Mouse (Mus musculus): ENCODE data around the gene Rsph6a.
"Not testable (repeated sequence)": the region's sequence is repeated elsewhere in the genome, so short reads cannot be mapped to it uniquely, and the experiment has no call there.

Rsph6a gene

DNA sequence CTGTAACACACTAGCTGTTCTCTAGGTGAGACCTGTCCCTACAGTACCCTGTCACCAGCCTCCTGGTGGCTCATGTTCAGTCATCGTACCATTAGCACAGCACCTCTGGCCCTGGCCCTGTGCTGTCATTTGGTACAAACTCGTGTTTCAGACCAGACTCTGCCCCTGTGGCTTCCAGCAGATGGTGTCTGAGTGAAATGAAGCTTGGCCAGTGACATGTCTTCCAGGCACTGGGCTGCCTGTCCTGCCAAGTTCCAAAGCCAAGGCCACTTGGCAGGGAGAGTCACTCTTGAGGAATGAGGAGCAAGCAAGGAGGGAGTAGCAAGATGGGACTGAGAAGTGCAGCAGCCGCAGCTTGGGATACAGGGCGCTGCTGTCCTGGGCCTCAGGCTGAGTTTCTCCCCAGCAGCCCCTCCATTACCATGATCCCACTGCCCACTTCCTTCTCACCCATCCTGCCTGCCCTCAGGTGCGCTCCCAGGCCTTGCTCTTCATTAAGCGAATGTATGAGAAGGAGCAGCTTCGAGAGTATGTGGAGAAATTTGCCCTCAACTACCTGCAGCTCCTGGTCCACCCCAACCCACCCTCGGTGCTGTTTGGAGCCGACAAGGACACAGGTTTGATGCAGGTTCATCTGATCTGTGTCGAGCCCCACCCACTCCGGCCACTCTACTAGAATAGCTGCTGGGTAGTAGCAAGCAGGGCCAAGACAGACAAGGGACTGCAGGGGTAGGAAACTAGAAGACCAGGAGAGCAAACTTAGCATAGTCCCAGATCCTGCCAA is 8.0 kb upstream of the Rsph6a start:
- no peak for DNase-seq (ENCODE audit: low read depth in 2 of 2, low spot score in 2 of 2)

DNA sequence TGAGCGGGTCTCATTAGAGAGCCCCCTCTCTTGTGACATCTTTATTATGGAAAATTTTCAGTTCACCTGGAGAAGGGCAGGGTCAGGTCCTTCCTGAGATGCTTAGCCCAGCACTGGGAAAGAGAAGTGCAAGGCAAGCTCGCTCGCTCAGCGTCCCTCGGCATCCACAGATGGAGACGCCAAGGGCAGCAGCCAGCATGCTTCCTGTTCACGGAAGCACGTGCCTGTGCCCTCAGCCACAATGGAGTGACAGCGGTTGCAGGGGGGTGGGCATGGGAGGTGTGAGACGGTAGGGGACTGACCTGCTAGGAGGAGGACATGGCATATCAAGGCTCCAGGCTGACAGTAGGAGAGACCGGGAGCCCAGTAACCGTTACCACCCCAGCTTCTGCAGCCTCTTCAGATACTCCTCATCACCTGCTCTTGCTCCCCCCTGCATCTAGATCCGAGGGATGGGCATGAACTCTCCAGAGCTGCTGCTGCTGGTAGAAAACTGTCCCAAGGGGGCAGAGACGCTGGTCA is 6.4 kb upstream of the Rsph6a start:
- no peak for DNase-seq (ENCODE audit: low read depth in 2 of 2, low spot score in 2 of 2)

DNA sequence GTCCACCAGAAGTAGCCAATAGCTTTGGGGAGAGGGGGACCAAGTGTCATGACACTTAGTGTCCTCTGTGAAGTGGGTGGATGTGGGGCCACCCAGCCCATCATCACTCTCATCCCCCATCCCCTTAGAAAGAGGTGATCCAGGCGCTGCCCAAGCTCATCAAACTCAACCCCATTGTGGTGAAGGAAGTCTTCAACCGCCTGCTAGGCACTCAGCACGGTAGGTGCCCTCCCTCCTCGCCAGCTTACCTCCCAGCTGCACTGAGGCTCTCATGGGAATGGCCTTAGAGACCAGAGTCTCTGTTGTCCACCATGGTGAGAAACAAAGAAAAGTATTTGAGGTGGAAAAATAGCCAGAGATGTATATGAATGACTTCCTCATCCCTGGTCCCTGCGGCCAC is 5.2 kb upstream of the Rsph6a start:
- DNase-seq (ENCODE audit: low read depth in 2 of 2, low spot score in 2 of 2): no peak

DNA sequence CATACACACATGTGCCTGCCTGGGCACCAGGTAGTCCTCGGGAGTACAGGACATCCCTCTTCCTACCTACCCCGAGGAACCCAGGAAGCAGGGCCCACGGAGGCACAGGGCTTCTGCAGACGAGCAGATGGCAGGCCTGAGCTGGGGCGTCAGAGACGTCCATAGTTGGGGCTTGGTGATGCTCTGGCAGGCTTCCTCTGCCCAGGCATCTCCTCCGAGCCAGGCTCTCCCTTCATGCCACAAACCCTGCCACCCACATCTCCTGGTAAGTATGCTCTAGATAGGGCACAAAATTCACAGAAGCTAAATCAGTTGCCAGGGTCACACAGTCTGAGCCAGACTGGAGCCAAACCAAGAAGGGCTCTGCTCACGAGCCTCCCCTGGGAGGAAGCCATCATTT is 4.3 kb upstream of the Rsph6a start:
- DNase-seq (ENCODE audit: low read depth in 2 of 2, low spot score in 2 of 2): no peak

DNA sequence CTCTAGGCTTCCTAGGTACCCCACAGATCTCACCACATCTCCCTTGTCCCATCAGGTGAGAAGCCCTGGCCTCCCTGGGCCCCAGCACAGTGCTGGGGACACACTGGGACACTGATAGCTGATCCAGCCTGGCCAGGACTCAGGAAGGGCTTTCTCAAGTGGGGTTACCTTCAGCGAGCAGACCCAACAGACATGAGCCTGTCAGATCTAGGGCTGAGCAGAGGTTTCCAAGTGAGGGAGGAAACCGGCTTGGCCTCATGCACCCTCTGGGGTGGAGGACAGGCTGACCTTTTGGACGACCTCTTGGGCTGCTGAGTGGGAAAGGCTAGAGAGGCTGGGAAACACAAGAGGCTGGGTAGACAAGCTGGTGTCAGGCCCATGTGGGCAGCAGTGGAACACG is 3.3 kb upstream of the Rsph6a start:
- DNase-seq (ENCODE audit: low read depth in 2 of 2, low spot score in 2 of 2): no peak

DNA sequence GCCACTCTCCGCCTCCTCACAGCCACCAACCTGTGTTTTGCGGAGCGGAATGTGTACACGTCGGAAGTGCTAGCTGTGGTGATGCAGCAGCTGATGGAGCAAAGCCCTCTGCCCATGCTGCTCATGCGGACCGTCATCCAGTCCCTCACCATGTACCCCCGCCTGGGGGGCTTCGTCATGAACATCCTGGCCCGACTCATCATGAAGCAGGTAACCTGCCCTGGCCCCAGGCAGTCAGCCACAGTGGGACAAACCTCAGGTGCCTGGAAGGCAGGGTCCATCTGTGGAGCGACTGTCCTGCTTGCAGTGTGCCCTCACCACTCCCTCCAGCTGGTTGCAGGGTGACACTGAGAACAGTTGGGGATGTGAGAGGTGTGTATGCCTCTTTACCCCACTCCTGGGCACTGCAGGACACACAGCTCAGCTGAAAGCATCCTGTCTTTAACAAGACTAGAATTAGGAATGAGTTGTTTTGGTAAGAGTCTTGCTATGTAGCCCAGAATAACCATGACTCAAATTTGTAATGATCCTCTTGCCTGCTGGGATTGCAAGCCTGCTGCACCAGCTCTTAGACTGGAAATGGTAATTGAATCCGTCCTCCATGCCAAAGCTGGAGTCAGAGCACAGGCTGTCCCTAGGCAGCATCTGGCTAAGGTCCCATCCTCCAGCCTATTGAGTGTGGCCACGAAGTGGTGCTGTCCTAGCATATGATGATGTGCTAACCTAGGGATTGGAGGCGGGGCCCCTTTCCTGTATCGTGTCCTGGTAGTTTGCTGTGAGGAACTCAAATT is 1.9 kb upstream of the Rsph6a start:
- no peak for DNase-seq (ENCODE audit: low read depth in 2 of 2, low spot score in 2 of 2)

DNA sequence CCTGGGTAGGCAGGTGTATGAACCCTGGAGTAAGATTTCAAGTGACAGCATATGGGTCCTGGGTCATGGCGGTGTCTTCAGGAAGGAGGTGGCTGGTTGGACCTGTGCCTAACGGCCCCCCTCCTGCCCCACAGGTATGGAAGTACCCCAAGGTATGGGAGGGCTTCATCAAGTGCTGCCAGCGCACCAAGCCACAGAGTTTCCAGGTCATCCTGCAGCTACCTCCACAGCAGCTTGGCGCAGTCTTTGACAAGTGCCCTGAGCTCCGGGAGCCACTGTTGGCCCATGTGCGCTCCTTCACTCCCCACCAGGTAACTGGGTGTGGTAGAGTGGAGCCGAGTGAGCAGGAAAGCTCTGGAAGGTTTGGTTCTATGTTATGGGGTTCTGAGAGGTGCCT is 1.4 kb upstream of the Rsph6a start:
- no peak for DNase-seq (ENCODE audit: low read depth in 2 of 2, low spot score in 2 of 2)

DNA sequence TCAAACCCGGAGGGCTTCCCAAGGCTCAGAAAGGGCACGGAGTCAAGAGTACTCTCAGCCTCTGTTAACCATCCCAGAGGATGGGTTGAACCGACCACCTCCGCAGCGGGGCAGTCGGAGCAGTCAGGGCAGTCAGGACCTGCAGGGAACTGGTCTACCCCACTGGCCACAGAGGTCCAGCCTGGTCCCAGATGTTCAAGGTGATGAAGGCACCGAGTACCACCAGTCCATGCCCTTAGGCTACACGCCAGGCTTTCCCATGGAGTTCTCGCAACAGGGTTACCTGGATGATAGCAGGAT is 237 bp downstream of the Rsph6a start:
- DNase-seq (ENCODE audit: low read depth in 2 of 2, low spot score in 2 of 2): no peak

DNA sequence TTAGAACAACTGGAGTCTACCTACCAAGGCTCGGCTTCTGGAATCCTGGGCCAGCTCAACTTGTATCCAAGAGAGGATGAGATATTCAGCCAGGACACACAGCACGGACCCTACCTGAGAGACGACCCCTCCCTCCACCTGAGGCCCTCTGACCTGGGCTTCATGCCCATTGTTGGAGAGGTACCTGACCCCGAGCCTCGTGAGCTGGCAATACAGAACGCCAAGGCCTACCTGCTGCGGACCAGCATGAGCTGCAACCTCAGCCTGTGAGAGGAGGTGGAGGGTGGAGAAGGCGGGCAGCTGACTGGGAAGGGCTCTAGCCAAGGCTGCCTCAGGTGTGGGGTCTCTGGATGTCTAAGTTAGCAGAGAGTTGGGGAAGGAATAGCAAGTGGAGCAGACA is 618 bp downstream of the Rsph6a start:
- DNase-seq (ENCODE audit: low read depth in 2 of 2, low spot score in 2 of 2): no peak

DNA sequence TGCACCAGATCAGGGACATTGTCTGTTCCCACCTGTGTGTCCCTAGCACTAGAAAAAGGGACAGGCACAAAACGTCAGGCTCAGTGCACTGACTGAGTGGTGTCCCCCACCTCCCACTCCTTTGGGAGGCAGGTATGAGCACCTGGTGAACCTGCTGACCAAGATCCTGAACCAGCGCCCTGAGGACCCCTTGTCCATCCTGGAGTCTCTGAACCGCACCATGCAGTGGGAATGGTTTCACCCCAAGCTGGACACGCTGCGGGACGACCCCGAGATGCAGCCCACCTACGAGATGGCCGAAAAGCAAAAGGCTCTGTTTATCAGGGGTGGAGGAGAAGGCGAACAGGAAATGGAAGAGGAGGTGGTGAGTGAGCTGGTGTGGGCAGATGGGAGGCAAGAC is 2.9 kb downstream of the Rsph6a start:
- DNase-seq (ENCODE audit: low read depth in 2 of 2, low spot score in 2 of 2): no peak

DNA sequence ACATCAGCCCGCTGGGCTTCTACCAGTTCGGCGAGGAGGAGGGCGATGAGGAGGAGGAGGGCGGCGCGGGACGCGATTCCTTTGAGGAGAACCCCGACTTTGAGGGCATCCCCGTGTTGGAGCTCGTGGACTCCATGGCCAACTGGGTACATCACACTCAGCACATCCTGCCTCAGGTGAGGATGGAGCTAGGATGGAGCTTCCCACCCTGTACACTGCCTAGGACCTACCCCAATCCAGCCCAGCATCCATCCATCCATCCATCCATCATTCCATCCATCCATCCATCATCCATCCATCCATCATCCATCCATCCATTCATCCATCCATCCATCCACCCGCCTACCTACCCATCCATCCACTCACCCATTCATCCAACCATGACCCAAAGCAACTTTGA is 11.4 kb downstream of the Rsph6a start:
- no peak for DNase-seq (ENCODE audit: low read depth in 2 of 2, low spot score in 2 of 2)

DNA sequence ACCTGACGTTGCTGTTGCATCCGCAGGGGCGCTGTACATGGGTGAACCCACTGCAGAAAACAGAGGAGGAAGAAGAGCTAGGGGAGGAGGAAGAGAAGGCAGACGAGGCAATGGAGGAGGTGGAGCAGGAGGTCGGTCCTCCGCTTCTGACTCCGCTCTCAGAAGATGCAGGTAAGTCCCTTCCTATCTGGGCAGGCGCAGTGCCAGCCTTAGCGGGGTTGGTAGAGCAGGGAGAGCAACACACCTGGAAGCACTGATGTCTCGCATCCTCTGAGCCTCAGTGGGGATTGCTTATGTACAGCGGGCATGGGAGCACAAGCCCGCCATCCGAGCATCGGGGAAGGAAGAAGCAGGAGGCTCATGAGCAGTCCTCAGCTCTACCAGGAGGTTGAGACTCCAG is 12.6 kb downstream of the Rsph6a start:
- DNase-seq (ENCODE audit: low read depth in 2 of 2, low spot score in 2 of 2): no peak

DNA sequence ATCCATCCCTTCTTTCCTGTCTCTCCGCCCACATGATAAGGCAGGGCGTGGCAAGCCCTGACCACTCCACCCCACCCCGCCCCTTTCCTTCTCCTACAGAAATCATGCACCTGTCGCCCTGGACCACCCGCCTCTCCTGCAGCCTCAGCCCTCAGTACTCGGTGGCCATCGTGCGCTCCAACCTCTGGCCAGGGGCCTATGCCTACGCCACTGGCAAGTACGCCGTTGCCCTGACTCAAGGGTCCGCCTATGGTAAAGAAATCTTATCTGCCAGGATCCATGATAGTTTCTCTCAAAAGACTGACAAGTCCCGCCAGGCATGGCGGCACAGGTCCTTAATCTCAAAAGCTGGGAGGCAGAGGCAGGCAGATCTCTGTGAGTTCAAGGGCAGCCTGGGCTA is 13.4 kb downstream of the Rsph6a start:
- DNase-seq (ENCODE audit: low read depth in 2 of 2, low spot score in 2 of 2): no peak

DNA sequence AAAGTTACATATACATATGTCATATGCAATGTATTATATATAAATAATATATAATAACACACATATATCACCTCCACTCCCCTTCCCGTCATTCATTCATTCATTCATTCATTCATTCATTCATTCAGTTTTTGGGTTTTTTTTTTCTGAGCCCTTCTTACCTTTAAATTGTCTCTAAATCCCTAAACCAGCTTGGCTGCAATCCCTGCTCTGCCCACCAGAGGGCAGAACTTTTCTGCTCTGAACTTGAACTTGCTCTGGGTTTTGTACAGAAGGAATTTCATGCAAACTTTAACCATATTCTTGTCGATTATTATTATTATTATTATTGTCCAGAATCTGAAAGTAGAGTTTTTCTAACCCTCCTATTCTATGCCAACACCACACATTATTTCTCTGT is 14.2 kb downstream of the Rsph6a start:
- peak; percentile 70 to 80 for DNase-seq (ENCODE audit: low read depth in 2 of 2, low spot score in 2 of 2)

DNA sequence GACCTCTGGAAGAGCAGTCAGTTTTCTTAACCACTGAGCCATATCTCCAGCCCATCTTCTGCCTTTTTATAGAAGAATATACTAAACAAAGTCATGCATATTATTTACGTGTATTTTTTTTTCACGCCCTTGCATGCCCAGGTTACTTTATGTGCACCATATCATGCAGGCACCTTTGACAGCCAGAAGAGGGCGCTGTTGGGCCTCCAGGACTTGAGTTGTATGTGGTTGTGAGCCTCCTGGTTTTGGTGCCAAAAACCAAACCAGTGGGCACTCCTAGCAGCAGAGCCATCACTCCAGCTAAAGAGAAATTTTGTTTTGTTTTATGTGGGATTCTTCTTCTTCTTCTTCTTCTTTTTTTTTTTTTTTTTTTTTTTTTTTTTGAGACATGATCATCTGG is 15.0 kb downstream of the Rsph6a start:
- no peak for DNase-seq (ENCODE audit: low read depth in 2 of 2, low spot score in 2 of 2)

DNA sequence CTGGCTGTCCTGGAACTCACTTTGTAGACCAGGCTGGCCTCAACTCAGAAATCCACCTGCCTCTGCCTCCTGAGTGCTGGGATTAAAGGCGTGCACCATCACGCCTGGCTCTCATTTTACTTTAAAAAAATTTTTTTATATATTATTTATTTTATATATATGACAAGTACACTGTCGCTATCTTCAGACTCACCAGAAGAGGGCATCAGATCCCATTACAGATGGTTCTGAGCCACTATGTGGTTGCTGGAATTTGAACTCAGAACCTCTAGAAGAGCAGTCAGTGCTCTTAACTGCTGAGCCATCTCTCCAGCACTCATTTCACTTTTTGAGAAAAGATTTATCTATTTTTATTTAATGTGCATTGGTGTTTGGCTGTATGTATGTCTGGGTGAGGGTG is 16.5 kb downstream of the Rsph6a start:
- not testable (repeated sequence) for DNase-seq (ENCODE audit: low read depth in 2 of 2, low spot score in 2 of 2)

DNA sequence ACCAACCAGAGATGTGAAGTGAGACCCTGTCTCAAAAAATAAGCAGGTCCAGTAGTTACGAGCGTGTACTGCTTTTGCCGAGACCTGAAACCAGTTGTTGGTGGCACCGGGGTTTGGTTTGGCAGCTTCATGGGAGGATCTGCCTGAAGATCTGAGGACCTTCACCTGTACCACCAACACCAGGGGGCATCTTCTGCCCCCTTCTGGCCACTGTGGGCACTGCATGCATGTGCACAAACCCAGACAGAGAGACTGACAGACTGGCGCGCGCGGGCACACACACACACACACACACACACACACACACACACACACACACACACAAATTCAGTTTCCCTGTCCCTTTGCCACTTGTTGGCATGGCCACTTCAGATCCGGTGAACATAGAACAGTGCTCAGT is 19.0 kb downstream of the Rsph6a start:
- peak in 1 of 2 experiments; percentile 40 for DNase-seq (ENCODE audit: low read depth in 2 of 2, low spot score in 2 of 2)

DNA sequence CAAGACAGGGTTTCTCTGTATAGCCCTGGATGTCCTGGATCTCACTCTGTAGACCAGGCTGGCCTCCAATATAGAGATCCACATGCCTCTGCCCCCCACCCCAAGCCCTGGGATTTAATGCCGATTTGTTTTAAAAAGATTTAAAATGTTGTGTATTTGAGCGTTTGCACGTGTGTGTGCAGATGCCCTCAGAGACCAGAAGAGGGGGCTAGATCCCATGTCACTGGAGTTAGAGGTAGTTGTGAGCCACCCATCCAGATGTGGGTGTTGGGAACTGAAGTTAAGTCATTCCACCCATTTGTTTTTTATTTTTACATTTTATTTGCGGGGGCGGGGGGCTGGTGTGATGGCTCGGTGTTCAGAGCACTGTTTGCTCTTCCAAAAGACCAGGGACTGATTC is 20.0 kb downstream of the Rsph6a start:
- no peak for DNase-seq (ENCODE audit: low read depth in 2 of 2, low spot score in 2 of 2)

DNA sequence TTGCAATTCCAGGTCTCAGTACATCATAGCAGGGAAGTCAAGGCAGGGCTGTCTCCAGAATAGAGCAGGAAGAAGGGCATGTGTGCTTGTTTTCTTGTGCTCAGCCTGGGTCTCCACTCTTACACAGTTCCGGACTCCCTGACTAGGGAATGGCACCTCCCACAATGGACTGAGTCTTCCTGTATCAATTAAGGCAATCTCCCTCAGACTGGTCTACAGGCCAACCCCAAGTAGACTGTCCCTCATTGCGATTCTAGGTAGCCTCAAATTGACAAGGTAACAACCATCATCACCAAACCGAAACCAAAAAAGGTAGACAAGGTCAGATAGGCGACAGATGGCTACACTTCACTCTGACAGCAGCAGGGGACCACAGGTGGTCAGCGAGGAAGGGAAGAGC is 20.7 kb downstream of the Rsph6a start:
- DNase-seq (ENCODE audit: low read depth in 2 of 2, low spot score in 2 of 2): no peak

DNA sequence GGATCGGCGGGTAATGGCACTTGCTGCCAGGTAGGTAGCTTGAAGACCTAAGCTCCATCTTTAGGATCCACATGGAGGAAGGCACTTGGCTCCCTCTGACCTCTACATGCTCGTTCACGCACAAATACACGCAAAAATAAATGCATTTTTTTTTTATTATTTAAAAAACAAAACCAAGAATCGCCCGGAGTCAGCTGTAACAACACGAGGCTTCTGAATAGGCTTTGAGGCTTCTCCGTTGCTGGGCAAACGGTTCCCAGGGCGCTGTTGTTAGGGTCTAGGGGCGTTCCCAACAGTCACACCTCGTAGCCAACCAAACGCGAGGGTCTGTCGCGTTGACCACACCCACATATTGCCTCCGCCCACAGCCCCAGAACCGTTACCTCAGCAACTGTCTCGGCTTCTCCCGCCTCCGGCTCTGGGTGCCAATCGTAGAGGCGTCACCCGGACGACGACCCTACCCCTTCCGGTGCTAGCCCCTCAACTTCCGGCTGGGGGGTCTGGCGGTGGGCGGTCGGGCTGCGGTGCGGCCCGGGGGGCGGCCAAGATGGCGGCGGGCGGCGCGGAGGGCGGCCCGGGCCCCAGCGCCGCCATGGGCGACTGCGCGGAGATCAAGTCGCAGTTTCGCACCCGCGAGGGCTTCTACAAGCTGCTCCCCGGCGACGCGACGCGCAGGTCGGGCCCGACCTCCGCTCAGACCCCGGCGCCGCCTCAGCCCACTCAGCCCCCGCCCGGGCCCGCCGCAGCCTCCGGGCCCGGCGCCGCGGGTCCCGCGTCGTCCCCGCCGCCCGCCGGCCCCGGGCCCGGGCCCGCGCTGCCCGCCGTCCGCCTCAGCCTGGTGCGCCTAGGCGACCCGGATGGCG is 21.5 kb downstream of the Rsph6a start, which contains the start of gene Dmwd:
Gene Dmwd, plus strand, starts transcription at position 505 of the 863 bp plus-strand sequence.
- peak in 1 of 2 experiments; percentile 31 for DNase-seq (ENCODE audit: low read depth in 2 of 2, low spot score in 2 of 2)

DNA sequence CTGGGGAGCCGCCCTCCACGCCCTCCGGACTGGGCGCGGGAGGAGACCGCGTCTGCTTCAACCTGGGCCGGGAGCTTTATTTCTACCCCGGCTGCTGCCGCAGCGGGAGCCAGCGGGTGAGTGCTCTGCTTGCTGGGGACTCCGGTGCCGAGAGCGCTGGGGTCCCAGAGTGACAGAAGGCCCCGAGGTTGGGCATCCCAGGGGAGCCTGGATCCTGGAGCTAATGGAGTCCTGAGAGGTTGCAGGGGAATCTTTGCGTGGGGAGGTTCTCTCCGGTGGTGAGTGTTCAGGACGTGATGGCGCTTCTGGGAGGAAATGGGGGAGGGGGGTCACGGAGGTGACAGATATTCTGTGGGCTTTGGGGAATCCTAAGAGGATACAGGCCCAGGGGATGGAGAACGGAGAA is 22.1 kb downstream of the Rsph6a start:
- DNase-seq (ENCODE audit: low read depth in 2 of 2, low spot score in 2 of 2): no peak

DNA sequence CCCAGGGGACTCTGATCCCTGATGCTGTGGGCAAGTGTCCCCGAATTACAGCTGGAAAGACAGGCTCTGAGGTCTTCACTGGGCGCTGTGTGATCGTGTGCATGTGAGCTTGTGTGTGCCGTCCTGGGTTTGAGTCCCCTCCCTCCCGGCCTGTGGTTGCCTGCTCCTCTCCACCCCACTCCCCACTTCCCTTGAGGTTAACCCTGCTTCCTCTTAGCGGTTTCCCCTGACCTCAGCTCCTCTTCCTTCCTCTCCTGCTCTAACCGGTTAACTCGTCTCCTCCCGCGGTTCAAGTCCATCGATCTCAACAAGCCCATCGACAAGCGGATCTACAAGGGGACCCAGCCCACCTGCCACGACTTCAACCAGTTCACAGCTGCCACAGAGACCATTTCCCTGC is 23.3 kb downstream of the Rsph6a start:
- DNase-seq (ENCODE audit: low read depth in 2 of 2, low spot score in 2 of 2): peak; percentile 46 to 65

Data from CD8-positive naive resting alpha-beta T cell, adult 2 months (primary cell).